Mouse (Mus musculus) MEL (cell line): ENCODE measurements at regions not wholly inside any gene's neighbourhood (a gene's known extent, or its start where the extent isn't known, plus 50 kb on each side); places are given as distances from the start of the nearest gene placed in this dataset.

Source experiments
- DNase-seq: peaks from one replicate; pipeline ENCODE4 v3.0.0; 2011; ENCODE audit warnings: low read depth, low spot score
- H3K27ac ChIP-seq: 2 replicates; pipeline ENCODE4 v1.5.1; 2012; ENCODE audit warnings: low read depth, mild to moderate bottlenecking, control low read depth, low read length, moderate library complexity; ENCODE audit not compliant: control insufficient read depth
- H3K27me3 ChIP-seq, 2 experiments: fragments of 150-350 bp in 1 of 2; sonication (generic) in 1 of 2; 2 replicates each; pipeline ENCODE4 v1.6.1; 2012; ENCODE audit warnings: low read length in 2 of 2, mild to moderate bottlenecking in 2 of 2, improper control_type of control experiment in 1 of 2, moderate library complexity in 1 of 2; ENCODE audit not compliant: insufficient read depth in 2 of 2, control insufficient read depth in 1 of 2
- H3K36me3 ChIP-seq, 2 experiments: 2 replicates each; pipeline ENCODE4 v1.6.1; 2012 to 2014; ENCODE audit warnings: low read length in 2 of 2, improper control_type of control experiment in 1 of 2, inconsistent platforms in 1 of 2, mild to moderate bottlenecking in 1 of 2; ENCODE audit not compliant: insufficient read depth in 2 of 2, control insufficient read depth in 1 of 2
- H3K4me1 ChIP-seq, 2 experiments: fragments of 150-350 bp in 1 of 2; sonication (generic) in 1 of 2; 2 replicates each; pipeline ENCODE4 v1.6.1; 2012; ENCODE audit warnings: low read length in 2 of 2, improper control_type of control experiment in 1 of 2, mild to moderate bottlenecking in 1 of 2; ENCODE audit not compliant: insufficient read depth in 2 of 2, control insufficient read depth in 1 of 2
- H3K4me3 ChIP-seq, 2 experiments: fragments of 150-350 bp in 1 of 2; sonication (generic) in 1 of 2; 2 replicates each; pipeline ENCODE4 v1.5.1; 2012; ENCODE audit warnings: low read depth in 2 of 2, low read length in 2 of 2, mild to moderate bottlenecking in 2 of 2, moderate library complexity in 2 of 2, control low read depth in 1 of 2, improper control_type of control experiment in 1 of 2; ENCODE audit not compliant: control insufficient read depth in 1 of 2, insufficient read depth in 1 of 2
- H3K79me2 ChIP-seq: 2 replicates; pipeline ENCODE4 v1.6.1; 2012; ENCODE audit warnings: mild to moderate bottlenecking, low read length, moderate library complexity; ENCODE audit not compliant: control insufficient read depth, poor library complexity, insufficient read depth
- H3K9ac ChIP-seq: 2 replicates; pipeline ENCODE4 v1.6.1; 2012; ENCODE audit warnings: low read depth, mild to moderate bottlenecking, control low read depth, low read length, moderate library complexity; ENCODE audit not compliant: control insufficient read depth, poor library complexity, severe bottlenecking
- H3K9me3 ChIP-seq: fragments of 150-350 bp; sonication (generic); replicated peaks from 2 replicates; pipeline ENCODE4 v1.6.1; 2012; ENCODE audit warnings: mild to moderate bottlenecking, low read length, improper control_type of control experiment, moderate library complexity; ENCODE audit not compliant: insufficient read depth
- BHLHE40 ChIP-seq: IDR thresholded peaks from 2 replicates; pipeline ENCODE4 v1.6.1; 2012; ENCODE audit warnings: low read depth, mild to moderate bottlenecking, inconsistent platforms, low read length, improper control_type of control experiment, borderline replicate concordance
- CHD1 ChIP-seq: IDR thresholded peaks from 2 replicates; pipeline ENCODE4 v1.6.1; 2012; ENCODE audit warnings: low read depth, mild to moderate bottlenecking, inconsistent platforms, low read length, improper control_type of control experiment
- CHD2 ChIP-seq: IDR thresholded peaks from 2 replicates; pipeline ENCODE4 v1.6.1; 2011; ENCODE audit warnings: low read length, improper control_type of control experiment
- E2F4 ChIP-seq: IDR thresholded peaks from 2 replicates; pipeline ENCODE4 v1.6.1; 2011; ENCODE audit warnings: low read depth, low read length, improper control_type of control experiment, borderline replicate concordance
- EP300 ChIP-seq, 2 experiments: IDR thresholded peaks; 2 replicates each; pipeline ENCODE4 v1.6.1; 2011; ENCODE audit warnings: improper control_type of control experiment in 2 of 2, low read length in 2 of 2, low read depth in 1 of 2, mild to moderate bottlenecking in 1 of 2
- ETS1 ChIP-seq: IDR thresholded peaks from 2 replicates; pipeline ENCODE4 v1.6.1; 2012; ENCODE audit warnings: low read depth, mild to moderate bottlenecking, inconsistent platforms, low read length, improper control_type of control experiment, moderate library complexity
- GABPA ChIP-seq: IDR thresholded peaks from 2 replicates; pipeline ENCODE4 v1.6.1; 2012; ENCODE audit warnings: low read depth, mild to moderate bottlenecking, inconsistent platforms, low read length, improper control_type of control experiment, moderate library complexity
- GATA1 ChIP-seq: IDR thresholded peaks from 2 replicates; pipeline ENCODE4 v1.6.1; 2011; ENCODE audit warnings: low read depth, low read length, improper control_type of control experiment
- JUND ChIP-seq: IDR thresholded peaks from 2 replicates; pipeline ENCODE4 v1.6.1; 2011; ENCODE audit warnings: low read depth, mild to moderate bottlenecking, improper control_type of control experiment, low read length
- MAFK ChIP-seq: IDR thresholded peaks from 2 replicates; pipeline ENCODE4 v1.6.1; 2011; ENCODE audit warnings: low read depth, mild to moderate bottlenecking, low read length, improper control_type of control experiment, borderline replicate concordance
- MAX ChIP-seq: IDR thresholded peaks from 2 replicates; pipeline ENCODE4 v1.6.1; 2011; ENCODE audit warnings: low read length, improper control_type of control experiment
- MAZ ChIP-seq: IDR thresholded peaks from 2 replicates; pipeline ENCODE4 v1.6.1; 2012; ENCODE audit warnings: low read depth, mild to moderate bottlenecking, inconsistent platforms, low read length, improper control_type of control experiment
- MEF2A ChIP-seq: IDR thresholded peaks from 2 replicates; pipeline ENCODE4 v1.6.1; 2014; ENCODE audit warnings: low read depth, mild to moderate bottlenecking, inconsistent platforms, low read length, improper control_type of control experiment; ENCODE audit not compliant: poor library complexity, insufficient replicate concordance, severe bottlenecking; ENCODE audit errors: extremely low read depth
- MXI1 ChIP-seq: IDR thresholded peaks from 2 replicates; pipeline ENCODE4 v1.6.1; 2011; ENCODE audit warnings: mild to moderate bottlenecking, low read depth, low read length, improper control_type of control experiment
- MYB ChIP-seq: IDR thresholded peaks from 2 replicates; pipeline ENCODE4 v1.6.1; 2011; ENCODE audit warnings: mild to moderate bottlenecking, low read depth, low read length, improper control_type of control experiment
- NELFE ChIP-seq: IDR thresholded peaks from 2 replicates; pipeline ENCODE4 v1.6.1; 2011; ENCODE audit warnings: low read depth, low read length, improper control_type of control experiment
- NRF1 ChIP-seq: IDR thresholded peaks from 2 replicates; pipeline ENCODE4 v1.6.1; 2014; ENCODE audit warnings: low read depth, mild to moderate bottlenecking, inconsistent platforms, low read length, improper control_type of control experiment, moderate library complexity; ENCODE audit not compliant: poor library complexity, insufficient read depth, severe bottlenecking
- POLR2A ChIP-seq, 2 experiments: IDR thresholded peaks; 2 replicates each; pipeline ENCODE4 v1.6.1; 2011 to 2012; ENCODE audit warnings: low read length in 2 of 2, mild to moderate bottlenecking in 2 of 2, control low read depth in 1 of 2, improper control_type of control experiment in 1 of 2, low read depth in 1 of 2, moderate library complexity in 1 of 2; ENCODE audit not compliant: control insufficient read depth in 1 of 2, insufficient read depth in 1 of 2, poor library complexity in 1 of 2
- RCOR1 ChIP-seq: IDR thresholded peaks from 2 replicates; pipeline ENCODE4 v1.6.1; 2012; ENCODE audit warnings: low read depth, mild to moderate bottlenecking, inconsistent platforms, low read length, improper control_type of control experiment
- SIN3A ChIP-seq: IDR thresholded peaks from 2 replicates; pipeline ENCODE4 v1.6.1; 2012; ENCODE audit warnings: low read length, improper control_type of control experiment, inconsistent platforms
- TBP ChIP-seq: IDR thresholded peaks from 2 replicates; pipeline ENCODE4 v1.8.0; 2011; ENCODE audit warnings: low read depth, low read length, improper control_type of control experiment
- TCF12 ChIP-seq: IDR thresholded peaks from 2 replicates; pipeline ENCODE4 v1.6.1; 2014; ENCODE audit warnings: low read depth, mild to moderate bottlenecking, inconsistent platforms, low read length, improper control_type of control experiment, moderate library complexity
- USF1 ChIP-seq: IDR thresholded peaks from 2 replicates; pipeline ENCODE4 v1.6.1; 2014; ENCODE audit warnings: low read depth, mild to moderate bottlenecking, inconsistent platforms, low read length, improper control_type of control experiment, moderate library complexity
- USF2 ChIP-seq, 2 experiments: IDR thresholded peaks; 2 replicates each; pipeline ENCODE4 v1.6.1; 2011 to 2012; ENCODE audit warnings: improper control_type of control experiment in 2 of 2, low read length in 2 of 2, borderline replicate concordance in 1 of 2, inconsistent platforms in 1 of 2, low read depth in 1 of 2, mild to moderate bottlenecking in 1 of 2; ENCODE audit not compliant: insufficient read depth in 1 of 2
- ZKSCAN1 ChIP-seq: IDR thresholded peaks from 2 replicates; pipeline ENCODE4 v1.6.1; 2012; ENCODE audit warnings: low read depth, mild to moderate bottlenecking, inconsistent platforms, low read length, improper control_type of control experiment, moderate library complexity
- ZMIZ1 ChIP-seq: IDR thresholded peaks from 2 replicates; pipeline ENCODE4 v1.6.1; 2012; ENCODE audit warnings: low read depth, mild to moderate bottlenecking, inconsistent platforms, low read length, improper control_type of control experiment, moderate library complexity
- ZNF384 ChIP-seq: IDR thresholded peaks from 2 replicates; pipeline ENCODE4 v1.6.1; 2012; ENCODE audit warnings: low read depth, mild to moderate bottlenecking, inconsistent platforms, low read length, improper control_type of control experiment

- TF ChIP-seq BHLHE40: no peak
- TF ChIP-seq NELFE: no peak
- TF ChIP-seq CHD1: no peak
- no peak for TF ChIP-seq GATA1
- TF ChIP-seq RCOR1: no peak
- TF ChIP-seq ZKSCAN1: no peak
- no peak for TF ChIP-seq GABPA
- TF ChIP-seq TBP: no peak
- TF ChIP-seq JUND: no peak
- TF ChIP-seq E2F4: no peak
- Histone ChIP-seq H3K9me3 (no peaks in the 10 kb centered on the region), H3K27ac (no peak overlapping the region), H3K36me3 (no peaks in the 10 kb centered on the region), H3K4me3 (no peak overlapping the region), H3K79me2 (no peaks in the 10 kb centered on the region), H3K9ac (no peak overlapping the region), H3K4me1 (no peaks in the 10 kb centered on the region), H3K27me3 (no peaks in the 10 kb centered on the region)
- no peak for DNase-seq
These were observed 62.4 kb upstream of the Sash1 start for GRCm38 (mm10) chr10:8948227-8948626.

GRCm38 (mm10) chr10:8945195-8945751, 59.4 kb upstream of the Sash1 start:
- Histone ChIP-seq H3K4me3 (no peak overlapping the region), H3K27me3 (no peaks in the 10 kb centered on the region), H3K27ac (no peak overlapping the region), H3K79me2 (no peaks in the 10 kb centered on the region), H3K4me1 (no peaks in the 10 kb centered on the region), H3K9me3 (no peaks in the 10 kb centered on the region), H3K9ac (no peak overlapping the region), H3K36me3 (no peaks in the 10 kb centered on the region)
- DNase-seq: no peak
- no peak for TF ChIP-seq EP300 (IDR thresholded peaks at IDR 0.05; ENCODE audit: low read depth in 1 of 2, low read length in 2 of 2)
- no peak for TF ChIP-seq RCOR1
- no peak for TF ChIP-seq USF2 (IDR thresholded peaks at IDR 0.05; ENCODE audit: borderline replicate concordance in 1 of 2, insufficient read depth in 1 of 2, low read depth in 1 of 2, low read length in 2 of 2)
- no peak for TF ChIP-seq E2F4
- TF ChIP-seq MAX: no peak
- no peak for TF ChIP-seq TCF12
- TF ChIP-seq MYB: no peak
- no peak for TF ChIP-seq ETS1
- no peak for TF ChIP-seq POLR2A (IDR thresholded peaks at IDR 0.05; ENCODE audit: control insufficient read depth in 1 of 2, insufficient read depth in 1 of 2, low read depth in 1 of 2, low read length in 2 of 2, poor library complexity in 1 of 2)
- no peak for TF ChIP-seq USF1
- no peak for TF ChIP-seq ZMIZ1
- TF ChIP-seq MXI1: no peak
- TF ChIP-seq NRF1: no peak
- no peak for TF ChIP-seq SIN3A
- TF ChIP-seq ZNF384: no peak
- no peak for TF ChIP-seq MAZ
- TF ChIP-seq MEF2A: no peak
- no peak for TF ChIP-seq MAFK
- TF ChIP-seq CHD2: no peak
